Mouse (Mus musculus) C2C12 (cell line): ENCODE data around the gene D430019H16Rik. TPM values are rescaled to one million over a fixed set of nuclear protein-coding genes. Genes with fewer than 3 reads are reported as not detected.

Experiments
- H3K27me3 ChIP-seq: one replicate; pipeline ENCODE4 v1.6.1; 2011; ENCODE audit not compliant: control insufficient read depth, insufficient read depth, insufficient read length
- H3K36me3 ChIP-seq: one replicate; pipeline ENCODE4 v1.6.1; 2011; ENCODE audit not compliant: control insufficient read depth, insufficient read depth
- H3K4me3 ChIP-seq: one replicate; pipeline ENCODE4 v1.5.1; 2011; ENCODE audit warnings: mild to moderate bottlenecking, control low read depth; ENCODE audit not compliant: poor library complexity, insufficient read depth, severe bottlenecking
- H3K79me2 ChIP-seq: one replicate; pipeline ENCODE4 v1.6.1; 2011; ENCODE audit not compliant: control insufficient read depth, insufficient read depth
- H3K79me3 ChIP-seq: one replicate; pipeline ENCODE4 v1.6.1; 2011; ENCODE audit warnings: low read depth, control low read depth
- H3ac ChIP-seq: one replicate; pipeline ENCODE3; 2011; ENCODE audit warnings: low read depth; ENCODE audit not compliant: control insufficient read depth, insufficient read length
- CEBPB ChIP-seq: IDR thresholded peaks from one replicate; pipeline ENCODE4 v1.6.1; 2011; ENCODE audit warnings: low read depth, mild to moderate bottlenecking, control low read depth, moderate library complexity
- CTCF ChIP-seq: IDR thresholded peaks from one replicate; pipeline ENCODE4 v1.5.1; 2011; ENCODE audit not compliant: control insufficient read depth, insufficient read depth, insufficient read length
- FOSL1 ChIP-seq: IDR thresholded peaks from one replicate; pipeline ENCODE4 v1.8.0; 2011; ENCODE audit warnings: mild to moderate bottlenecking, low read length; ENCODE audit not compliant: poor library complexity, insufficient read depth, severe bottlenecking
- MAX ChIP-seq: IDR thresholded peaks from one replicate; pipeline ENCODE4 v1.6.1; 2011; ENCODE audit warnings: mild to moderate bottlenecking, control low read depth
- MYOD1 ChIP-seq: IDR thresholded peaks from one replicate; pipeline ENCODE4 v1.6.1; 2011; ENCODE audit warnings: low read depth; ENCODE audit not compliant: control insufficient read depth, insufficient read length
- MYOG ChIP-seq: IDR thresholded peaks from one replicate; pipeline ENCODE4 v1.6.1; 2011; ENCODE audit not compliant: control insufficient read depth, insufficient read length; ENCODE audit errors: extremely low read depth
- USF1 ChIP-seq: IDR thresholded peaks from one replicate; pipeline ENCODE4 v1.6.1; 2011; ENCODE audit warnings: low read depth, mild to moderate bottlenecking, control low read depth, moderate library complexity
- polyA plus RNA-seq: library from polyadenylated mRNA; unstranded; fragments of >200 nt; fragmentation: generic; extraction: Trizol; gene quantifications from one replicate; pipeline ENCODE4 v1.2.1, GENCODE M21; 2012; ENCODE audit warnings: missing spikeins

Gene D430019H16Rik
- polyA plus RNA-seq, 1 experiment = not detected

DNA sequence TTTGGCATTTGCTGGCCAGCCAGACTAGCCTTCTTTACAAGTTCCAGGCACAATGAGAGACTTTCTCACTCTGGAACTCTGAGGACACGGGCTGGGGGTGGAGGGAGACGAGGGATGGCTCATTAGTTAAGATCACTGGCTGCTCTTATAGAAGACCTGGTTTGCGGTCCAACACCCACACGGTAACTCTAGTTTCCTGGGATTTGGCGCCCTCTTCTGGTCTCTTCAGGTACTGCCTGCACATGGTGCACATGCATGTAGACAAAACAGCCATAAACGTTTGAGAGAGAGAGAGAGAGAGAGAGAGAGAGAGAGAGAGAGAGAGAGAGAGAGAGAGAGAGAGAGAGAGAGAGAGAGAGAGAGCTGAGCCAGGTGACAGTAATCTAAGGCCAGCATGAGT is 51.1 kb downstream of the D430019H16Rik start:
- Histone ChIP-seq H3K36me3 (no peaks in the 10 kb centered on the region), H3K79me2 (no peaks in the 10 kb centered on the region), H3ac (no peak overlapping the region), H3K79me3 (no peaks in the 10 kb centered on the region), H3K27me3 (no peaks in the 10 kb centered on the region), H3K4me3 (no peak overlapping the region)
- TF ChIP-seq CEBPB = no peak
- no peak for TF ChIP-seq MAX
- no peak for TF ChIP-seq CTCF
- TF ChIP-seq USF1 = no peak
- TF ChIP-seq FOSL1 = no peak
- TF ChIP-seq MYOG = no peak
- TF ChIP-seq MYOD1 = no peak

- no peak overlapping the region for H3ac ChIP-seq
- no peaks in the 10 kb centered on the region for H3K79me3 ChIP-seq
- no peaks in the 10 kb centered on the region for H3K79me2 ChIP-seq
- TF ChIP-seq USF1 = no peak
- TF ChIP-seq MYOD1 = no peak
- no peak for TF ChIP-seq FOSL1
- no peak for TF ChIP-seq CEBPB
- TF ChIP-seq MYOG = no peak
- TF ChIP-seq MAX = no peak
- TF ChIP-seq CTCF = no peak
- no peaks in the 10 kb centered on the region for H3K27me3 ChIP-seq
- H3K36me3 ChIP-seq = no peaks in the 10 kb centered on the region
- H3K4me3 ChIP-seq = no peak overlapping the region
Measured at GRCm38 (mm10) chr12:105511109-105511508, 57.5 kb downstream of the D430019H16Rik start.

- Histone ChIP-seq H3K27me3 (no peaks in the 10 kb centered on the region), H3ac (no peak overlapping the region), H3K36me3 (no peaks in the 10 kb centered on the region), H3K79me2 (no peaks in the 10 kb centered on the region), H3K4me3 (no peak overlapping the region), H3K79me3 (no peaks in the 10 kb centered on the region)
- TF ChIP-seq MYOD1 (no peak), CTCF (no peak), MAX (no peak), FOSL1 (no peak), CEBPB (no peak), USF1 (no peak), MYOG (no peak)
Measured at GRCm38 (mm10) chr12:105511671-105512502, 58.2 kb downstream of the D430019H16Rik start.

- no peaks in the 10 kb centered on the region for H3K79me3 ChIP-seq
- no peak overlapping the region for H3K4me3 ChIP-seq
- no peaks in the 10 kb centered on the region for H3K36me3 ChIP-seq
- no peak for TF ChIP-seq MYOG
- no peak for TF ChIP-seq FOSL1
- no peak for TF ChIP-seq MYOD1
- TF ChIP-seq USF1 = no peak
- no peak for TF ChIP-seq CTCF
- TF ChIP-seq CEBPB = no peak
- TF ChIP-seq MAX = no peak
- no peak overlapping the region for H3ac ChIP-seq
- H3K79me2 ChIP-seq = no peaks in the 10 kb centered on the region
- no peaks in the 10 kb centered on the region for H3K27me3 ChIP-seq
Measured at GRCm38 (mm10) chr12:105514111-105514510, 60.5 kb downstream of the D430019H16Rik start.

DNA sequence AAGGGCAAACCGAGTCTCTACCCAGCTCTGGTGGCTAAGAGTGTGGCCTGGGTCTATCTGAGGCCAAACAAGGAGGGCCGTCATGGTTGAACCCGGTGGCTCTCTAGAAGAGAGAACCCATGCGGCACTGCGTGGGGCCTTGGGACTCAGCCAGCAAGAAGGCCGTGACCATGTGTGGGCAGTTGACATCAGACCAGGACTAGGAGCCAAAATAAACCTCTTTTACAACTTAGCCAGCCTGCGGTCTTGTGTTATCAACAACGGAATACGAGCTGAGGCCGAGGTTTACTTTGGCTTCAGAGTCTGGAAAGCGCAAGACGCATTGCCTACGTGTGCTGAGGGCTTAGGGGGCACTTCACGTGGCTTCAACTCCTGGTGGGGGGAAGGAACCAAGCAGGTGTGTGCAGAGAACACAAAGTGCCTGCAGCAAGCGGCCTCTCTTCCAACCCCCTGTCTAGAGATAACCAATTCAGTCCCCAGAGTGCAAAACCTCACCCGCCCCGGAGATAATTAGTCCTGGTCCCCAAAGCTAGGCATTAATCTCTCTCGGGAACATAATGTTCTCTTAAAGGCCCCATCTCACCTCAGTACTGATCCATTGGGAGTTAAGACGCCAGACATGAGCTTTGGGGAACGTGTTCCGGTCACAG is 63.5 kb downstream of the D430019H16Rik start:
- Histone ChIP-seq H3K36me3 (no peaks in the 10 kb centered on the region), H3ac (no peak overlapping the region), H3K27me3 (no peaks in the 10 kb centered on the region), H3K79me2 (no peaks in the 10 kb centered on the region), H3K4me3 (no peak overlapping the region), H3K79me3 (no peaks in the 10 kb centered on the region)
- TF ChIP-seq USF1 (peak; percentile 19), FOSL1 (no peak), CEBPB (no peak), CTCF (no peak), MYOG (no peak), MYOD1 (no peak), MAX (peak; percentile 43)
